Mouse (Mus musculus) thymus, postnatal 10 days (tissue): ENCODE results near the gene Igsf21.

Source experiments
- DNase-seq, 2 experiments: peaks; one replicate each; pipeline ENCODE4 v3.0.0; 2021; ENCODE audit warnings: low spot score in 2 of 2

Igsf21 gene

GRCm38 (mm10) chr4:139978716-139979115 lies 267.9 kb downstream of the Igsf21 start:
- no peak for DNase-seq

- DNase-seq, result no peak
These were observed 269.2 kb downstream of the Igsf21 start for GRCm38 (mm10) chr4:139977308-139977781.
